Mouse (Mus musculus) erythroblast, adult 5-6 weeks (primary cell): Measurements from ENCODE around the gene Calm1. TPM values are rescaled to one million over a fixed set of nuclear protein-coding genes. Genes with fewer than 3 reads are reported as not detected.
"Not testable (repeated sequence)": the region's sequence is repeated elsewhere in the genome, so short reads cannot be mapped to it uniquely, and the experiment has no call there.

ENCODE experiments used
- ATAC-seq: replicated peaks from 2 replicates; pipeline ENCODE4 v1.8.0; 2016; ENCODE audit warnings: moderate number of reproducible peaks, mild to moderate bottlenecking, moderate TSS enrichment, inconsistent platforms; ENCODE audit not compliant: poor library complexity, low FRiP score, severe bottlenecking
- total RNA-seq, 2 experiments: library from RNA; stranded (forward) in 1 of 2; stranded (reverse) in 1 of 2; fragments of 150-400 nt in 1 of 2; fragments of 200-764, 138-1000 nt in 1 of 2; gene quantifications; 2 replicates each; pipeline versions ENCODE4 v1.2.3 to v1.2.4; 2015 to 2017; ENCODE audit warnings: low replicate concordance in 2 of 2

Calm1 gene
- total RNA-seq (2015; ENCODE audit: low replicate concordance): 71.5 and 86.7 TPM in 2 replicates
- 70.8 and 118 TPM in 2 replicates for total RNA-seq (2017; ENCODE audit: low replicate concordance)

- ATAC-seq: peak; percentile 80
These were observed at the start of gene Calm1 for GRCm38 (mm10) chr12:100198967-100199660. Calm1 (plus strand) TSS chr12:100199435.

DNA sequence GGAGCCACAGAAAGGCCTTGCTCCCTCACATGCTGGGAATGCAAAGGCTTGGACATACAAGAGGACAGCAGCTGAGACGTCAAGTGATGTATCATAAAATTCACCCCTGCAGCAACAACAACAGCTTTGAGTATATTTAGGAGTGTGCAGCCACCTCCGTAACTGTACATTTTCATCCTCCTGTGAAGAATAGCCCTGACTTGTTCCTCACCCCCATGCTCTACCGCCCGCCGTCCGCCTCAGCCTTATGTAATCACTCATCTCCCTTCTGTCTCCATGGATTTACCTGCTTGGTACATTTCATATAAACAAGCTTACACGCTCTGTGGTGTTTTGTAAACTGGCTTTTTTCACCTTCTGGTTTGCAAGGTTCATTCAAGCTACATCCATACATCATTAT, 46.8 kb upstream of the Calm1 start:
- ATAC-seq: no peak

DNA sequence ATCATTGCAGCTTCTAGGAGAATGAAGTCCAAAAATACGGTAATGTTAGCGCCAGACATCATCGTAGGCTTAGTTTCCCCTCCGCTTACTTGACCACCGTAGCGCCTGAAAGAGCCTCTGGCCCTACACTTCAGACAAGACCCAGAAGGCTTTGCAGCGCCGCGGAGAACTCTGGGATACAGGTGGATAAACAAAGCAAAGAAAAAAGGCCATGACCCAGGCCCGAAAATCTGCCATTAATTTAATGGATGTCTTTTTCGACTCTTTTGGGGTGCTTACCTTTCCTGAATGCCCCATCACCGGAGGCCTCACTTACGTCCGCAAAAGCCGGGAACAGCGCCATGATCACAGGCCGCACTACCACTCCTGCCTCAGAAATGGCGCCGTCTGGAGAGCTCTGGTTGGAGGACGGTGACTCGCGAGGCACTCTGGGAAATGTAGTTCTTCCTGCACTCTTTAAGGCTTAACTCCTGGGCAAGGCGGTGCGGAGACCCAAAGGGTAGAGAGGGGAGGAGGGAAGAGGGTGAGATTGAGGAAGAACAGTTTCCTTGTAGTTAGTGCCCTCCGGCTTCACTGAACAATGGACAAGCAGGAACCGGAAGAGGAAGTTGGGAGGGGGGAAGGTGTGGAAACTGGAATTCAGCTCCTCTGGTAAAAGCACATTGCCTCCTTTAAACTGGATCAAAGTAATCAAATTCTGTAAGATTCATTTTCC, 39.8 kb upstream of the Calm1 start, which contains the start of gene Nrde2:
Nrde2 (minus strand) TSS at position 393 of the 715 bp plus-strand sequence.
- peak; percentile 100 for ATAC-seq

GRCm38 (mm10) chr12:100164991-100165500, 34.2 kb upstream of the Calm1 start:
- no peak for ATAC-seq

DNA sequence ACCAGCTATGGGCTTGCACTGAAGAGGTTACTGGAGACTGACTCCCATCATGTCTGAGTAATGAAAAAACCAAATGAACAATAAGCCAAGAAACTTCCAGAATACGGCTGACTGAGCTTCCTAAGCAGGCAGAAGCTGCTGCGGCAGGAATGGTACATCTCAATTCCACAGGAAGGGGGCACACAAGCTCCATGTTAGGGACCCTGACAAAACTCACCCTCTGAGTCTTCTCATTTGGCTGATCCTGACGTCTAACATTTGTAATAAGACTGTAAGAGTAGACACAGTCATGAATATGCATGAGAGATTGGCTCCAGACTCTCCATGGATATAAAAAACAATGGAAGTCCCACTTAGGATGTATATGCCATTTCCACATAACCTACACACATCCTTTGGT, 33.1 kb upstream of the Calm1 start:
- no peak for ATAC-seq

- ATAC-seq: no peak
These were observed 32.3 kb upstream of the Calm1 start for GRCm38 (mm10) chr12:100166939-100167338.

DNA sequence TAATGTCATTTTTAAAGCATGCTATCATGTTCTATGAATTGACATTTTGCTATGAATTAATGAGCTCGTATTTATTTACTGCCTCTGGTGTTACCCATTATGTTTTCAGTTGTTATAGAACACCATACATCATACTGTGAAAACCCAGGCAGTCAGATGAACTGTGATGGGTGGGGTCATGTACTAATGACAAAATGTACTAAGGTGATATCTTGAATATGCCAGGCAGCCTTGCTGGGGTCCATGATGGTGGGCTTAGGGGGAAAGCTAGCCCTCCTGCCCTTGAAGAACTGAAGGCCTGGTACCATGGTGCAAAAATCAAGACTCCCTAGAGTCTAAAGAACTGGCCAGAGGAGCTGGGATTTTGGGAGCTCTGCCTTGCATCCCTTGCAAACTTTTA, 31.7 kb upstream of the Calm1 start:
- no peak for ATAC-seq

DNA sequence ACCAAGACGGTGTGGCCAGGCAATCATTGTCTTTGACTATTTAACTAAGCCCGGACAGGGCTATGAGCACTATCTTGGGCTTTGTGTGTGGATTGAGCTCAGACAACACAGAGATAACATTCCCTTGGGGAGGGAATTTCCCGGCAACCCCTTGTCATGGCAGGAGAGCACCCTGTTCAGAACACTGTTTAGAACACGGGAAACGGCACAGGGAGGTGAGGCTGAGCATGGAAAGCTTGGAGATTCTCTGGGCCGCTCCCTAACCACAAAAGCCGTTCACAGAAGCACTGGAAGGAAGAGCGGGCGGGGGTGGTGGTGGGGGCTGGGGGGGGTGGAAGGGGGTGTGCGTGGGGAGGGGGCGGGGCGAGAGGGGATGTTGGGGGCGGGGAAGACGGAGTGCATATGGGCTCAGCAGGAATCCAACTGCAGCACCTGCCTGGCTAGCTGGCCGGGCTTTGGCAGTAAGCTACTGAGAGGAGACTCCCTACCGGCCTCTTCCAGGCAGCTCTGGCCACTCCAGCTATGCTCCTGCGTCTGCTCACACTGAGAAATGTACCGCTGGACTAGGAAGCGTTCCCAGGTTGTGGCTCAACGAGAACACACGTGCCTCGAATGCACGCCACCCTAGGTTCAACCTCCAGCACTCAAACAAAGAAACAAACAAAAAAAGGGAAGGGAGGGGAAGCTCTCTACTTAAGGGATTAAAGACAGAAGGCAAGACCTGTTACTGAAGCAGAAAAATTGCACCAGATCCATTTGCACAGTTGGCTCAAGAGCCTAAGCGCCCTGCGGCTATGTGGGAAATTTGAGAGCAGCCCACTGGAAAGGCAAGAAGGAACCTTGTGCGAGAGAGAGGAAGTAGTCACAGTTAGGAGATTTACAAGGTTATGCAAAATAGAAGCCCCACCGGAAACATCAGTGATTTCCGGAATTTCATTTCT, 31.0 kb upstream of the Calm1 start:
- ATAC-seq: no peak

- no peak for ATAC-seq
These were observed 26.8 kb upstream of the Calm1 start for GRCm38 (mm10) chr12:100172481-100172880.

DNA sequence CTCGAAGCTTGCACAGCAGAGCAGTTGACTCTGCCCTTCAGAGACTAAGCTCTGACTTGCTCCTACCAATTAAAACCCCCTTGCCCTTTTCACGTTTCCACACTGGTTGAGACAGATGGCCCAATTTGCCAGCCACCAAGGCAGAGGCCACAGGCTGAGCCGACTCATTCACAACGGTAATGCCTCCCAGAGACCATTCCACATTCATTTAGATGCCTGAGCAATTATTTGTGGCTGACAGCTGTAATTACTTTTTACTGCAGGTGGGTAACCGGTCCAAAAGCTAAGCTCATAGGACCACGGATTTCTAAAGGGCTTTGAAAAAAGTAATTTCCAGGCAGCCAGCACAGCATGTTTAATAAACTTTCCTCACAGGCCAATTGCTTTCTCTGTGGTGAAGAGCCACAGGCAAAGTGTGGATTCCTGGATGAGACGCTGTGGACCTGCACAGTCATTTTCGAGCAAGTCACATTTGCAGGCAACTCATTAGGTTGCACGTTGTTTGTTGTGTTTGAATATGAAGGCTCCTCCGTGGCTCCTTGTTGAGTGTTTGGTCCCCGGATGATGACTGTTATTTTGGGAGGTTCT, 22.7 kb upstream of the Calm1 start:
- no peak for ATAC-seq

DNA sequence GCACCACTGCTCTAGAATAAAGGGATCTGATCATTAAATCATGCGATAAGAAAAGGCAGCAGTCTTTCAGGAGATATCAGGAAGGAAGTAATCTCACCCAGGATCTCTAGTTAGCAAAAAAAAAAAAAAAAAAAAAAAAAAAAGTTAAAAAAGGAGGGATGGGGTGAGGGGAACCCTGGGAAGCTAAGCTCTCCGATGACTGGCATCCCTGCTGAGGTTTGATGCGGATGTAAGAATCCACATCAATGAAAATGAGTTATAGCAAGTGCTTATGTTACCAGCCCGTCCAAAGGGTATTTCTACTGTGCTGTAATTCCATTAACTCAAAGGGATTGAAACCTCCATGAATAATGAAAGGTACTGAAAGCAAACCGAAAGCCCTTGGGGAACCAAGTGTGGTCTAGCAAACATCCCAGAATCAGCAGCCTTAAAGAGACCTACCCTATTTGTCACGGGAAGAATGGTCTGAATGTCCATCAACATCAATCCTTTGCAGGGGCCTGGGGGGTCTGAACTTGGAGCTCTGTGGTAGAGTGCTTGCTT, 20.3 kb upstream of the Calm1 start:
- no peak for ATAC-seq

DNA sequence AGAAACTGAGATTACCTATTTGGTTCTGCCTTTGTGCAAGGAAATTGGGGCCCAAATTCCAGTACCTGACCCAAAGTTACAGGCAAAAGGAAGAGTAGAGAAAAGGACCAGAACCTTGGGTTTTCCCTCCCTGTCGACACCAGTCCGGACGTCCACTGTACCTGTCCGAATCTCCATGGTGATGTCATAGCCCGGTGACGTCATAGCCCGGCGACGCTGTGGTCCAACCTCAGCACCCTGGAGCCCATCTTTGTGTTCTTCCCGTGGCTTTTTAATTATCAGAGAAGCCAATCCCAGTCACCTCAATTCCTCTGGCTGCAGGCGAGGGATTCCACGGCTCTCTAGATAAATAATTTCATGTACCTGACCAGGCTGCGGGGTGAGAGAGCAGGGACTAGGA, 18.4 kb upstream of the Calm1 start:
- no peak for ATAC-seq

- ATAC-seq: no peak
These were observed 16.6 kb upstream of the Calm1 start for GRCm38 (mm10) chr12:100182676-100183075.

GRCm38 (mm10) chr12:100183970-100184369, 15.3 kb upstream of the Calm1 start:
- ATAC-seq: no peak

DNA sequence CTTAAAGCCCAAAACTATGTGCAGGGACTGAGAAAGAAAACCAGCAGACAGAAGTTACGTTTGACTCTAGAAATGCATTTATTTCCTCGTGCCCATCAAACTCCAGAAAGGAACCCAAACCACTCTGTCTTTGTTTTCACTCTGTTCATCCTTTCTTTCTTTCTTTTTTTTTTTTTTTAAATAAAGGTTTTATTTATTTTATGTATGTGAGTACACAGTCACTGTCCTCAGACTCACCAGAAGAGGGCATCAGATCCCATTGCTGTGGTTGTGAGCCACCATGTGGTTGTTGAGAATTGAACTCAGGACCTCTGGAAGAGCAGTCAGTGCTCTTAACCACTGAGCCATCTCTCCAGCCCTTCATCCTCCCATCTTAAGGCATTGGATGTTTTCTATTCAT, 14.3 kb upstream of the Calm1 start:
- ATAC-seq: not testable (repeated sequence)

DNA sequence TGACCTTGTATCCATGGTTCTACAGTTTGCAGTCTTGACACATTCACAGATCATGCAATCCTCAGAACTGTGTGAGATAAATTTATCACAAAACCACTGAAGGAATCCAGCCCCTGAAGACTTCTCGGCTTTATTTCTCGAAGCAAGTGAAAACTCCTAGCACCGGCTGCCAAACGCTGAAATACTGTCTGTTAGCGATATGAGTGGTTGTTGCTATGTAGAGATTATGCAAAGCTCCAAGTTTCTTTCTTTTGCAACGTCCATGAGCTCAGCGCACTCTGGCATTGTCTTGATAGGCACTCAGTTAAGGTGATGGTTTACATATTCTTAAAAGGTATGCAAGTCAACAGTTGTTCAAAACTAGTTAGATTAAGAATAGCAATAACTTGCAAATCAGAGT, 13.3 kb upstream of the Calm1 start:
- ATAC-seq: no peak

DNA sequence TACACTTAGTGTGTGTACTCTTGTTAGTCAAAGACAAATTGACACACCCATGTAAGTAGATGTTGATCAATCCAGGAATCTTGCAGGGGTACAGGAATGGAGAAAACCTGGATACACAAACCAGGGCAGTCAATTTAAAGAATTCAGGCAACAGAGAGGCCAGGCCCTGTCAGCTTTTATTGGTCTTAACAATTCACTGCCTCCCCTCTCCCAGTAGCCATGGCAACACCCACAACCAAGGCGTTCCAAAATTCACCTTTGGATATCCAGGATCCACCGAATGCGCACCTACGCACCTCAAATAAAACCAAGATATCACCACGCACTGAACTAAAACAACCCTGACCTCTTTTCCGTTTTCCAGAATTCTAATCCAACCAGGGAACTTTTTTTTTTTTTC, 12.9 kb upstream of the Calm1 start:
- no peak for ATAC-seq

- ATAC-seq: peak; percentile 100
These were observed 12.1 kb upstream of the Calm1 start for GRCm38 (mm10) chr12:100187013-100187755.
